Mouse (Mus musculus): ENCODE measurements around the gene Gzmg. TPM values are rescaled to one million over a fixed set of nuclear protein-coding genes. Genes with fewer than 3 reads are reported as not detected.
"Not testable (repeated sequence)": the region's sequence is repeated elsewhere in the genome, so short reads cannot be mapped to it uniquely, and the experiment has no call there.

Gzmg gene
- polyA plus RNA-seq, 1 experiment from 2014 or later: not detected

DNA sequence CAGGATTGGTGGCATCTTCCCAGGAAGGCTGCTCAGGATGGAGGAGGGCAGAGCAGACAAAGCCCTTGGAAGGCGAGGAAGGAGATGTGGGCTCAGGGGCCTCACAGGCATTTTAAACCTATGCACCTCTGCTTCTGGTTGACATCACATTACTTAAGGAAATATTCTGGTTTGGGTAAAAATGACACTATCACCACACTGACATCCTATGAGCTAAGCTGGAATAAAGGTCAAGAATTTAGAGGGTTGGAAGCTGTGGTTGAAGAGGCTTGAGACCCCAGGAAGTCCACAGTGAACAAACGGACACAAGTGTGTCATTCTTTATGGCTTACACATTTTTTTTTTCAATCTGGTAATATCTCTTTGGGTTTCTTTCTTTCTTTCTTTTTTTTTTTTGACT lies 26.9 kb downstream of the Gzmg start, which contains the start of gene Gzmd:
Gene Gzmd (minus strand): TSS at position 101 of the 400 bp plus-strand sequence.
- H3K4me2 ChIP-seq; ATAC-seq (ENCODE audit: low FRiP score); H3K36me3 ChIP-seq; H3K4me1 ChIP-seq (replicated peaks); H3K27me3 ChIP-seq; H3K9me3 ChIP-seq; H3K27ac ChIP-seq; H3K9ac ChIP-seq; H3K4me3 ChIP-seq: not testable (repeated sequence)
- WGBS: 89% methylated on average over 2 of the region's 2 CpGs

- WGBS: 56% methylated on average over 3 of the region's 3 CpGs
- no peak overlapping the region for H3K27ac ChIP-seq
Observed at GRCm38 (mm10) chr14:56128341-56128740, 31.0 kb downstream of the Gzmg start.

GRCm38 (mm10) chr14:56123516-56123915 lies 35.9 kb downstream of the Gzmg start:
- H3K27me3 ChIP-seq: no peaks in the 10 kb centered on the region
- no peak overlapping the region for H3K27ac ChIP-seq
- no peak overlapping the region for H3K4me3 ChIP-seq
- H3K9me3 ChIP-seq: no peaks in the 10 kb centered on the region
- H3K9ac ChIP-seq: no peak overlapping the region
- no peaks in the 10 kb centered on the region for H3K36me3 ChIP-seq
- 86% methylated on average over 3 of the region's 3 CpGs for WGBS
- no peak for ATAC-seq (ENCODE audit: low FRiP score)
- no peak overlapping the region for H3K4me2 ChIP-seq
- no peaks in the 10 kb centered on the region for H3K4me1 ChIP-seq (replicated peaks)

More at GRCm38 (mm10) chr14:56128341-56128740, 31.0 kb downstream of the Gzmg start:
- Histone ChIP-seq H3K4me3 (no peak overlapping the region), H3K9me3 (no peaks in the 10 kb centered on the region), H3K4me2 (no peak overlapping the region), H3K36me3 (no peaks in the 10 kb centered on the region), H3K4me1 (replicated peaks) (no peaks in the 10 kb centered on the region), H3K9ac (no peak overlapping the region), H3K27me3 (no peaks in the 10 kb centered on the region)
- ATAC-seq (ENCODE audit: low FRiP score): no peak

GRCm38 (mm10) chr14:56120525-56120924 lies 38.9 kb downstream of the Gzmg start, which contains the start of gene Gzme:
TSS of gene Gzme (minus strand) at chr14:56120625.
- H3K4me3 ChIP-seq: no peak within 1 kb of the TSS
- no peak within 1 kb of the TSS for H3K27ac ChIP-seq
- no peak within 1 kb of the TSS for H3K4me2 ChIP-seq
- no peaks in the 10 kb centered on the region for H3K27me3 ChIP-seq
- H3K9me3 ChIP-seq: no peaks in the 10 kb centered on the region
- no peak for ATAC-seq (ENCODE audit: low FRiP score)
- no peak within 1 kb of the TSS for H3K9ac ChIP-seq
- no peaks in the 10 kb centered on the region for H3K36me3 ChIP-seq
- no peaks in the 10 kb centered on the region for H3K4me1 ChIP-seq (replicated peaks)

DNA sequence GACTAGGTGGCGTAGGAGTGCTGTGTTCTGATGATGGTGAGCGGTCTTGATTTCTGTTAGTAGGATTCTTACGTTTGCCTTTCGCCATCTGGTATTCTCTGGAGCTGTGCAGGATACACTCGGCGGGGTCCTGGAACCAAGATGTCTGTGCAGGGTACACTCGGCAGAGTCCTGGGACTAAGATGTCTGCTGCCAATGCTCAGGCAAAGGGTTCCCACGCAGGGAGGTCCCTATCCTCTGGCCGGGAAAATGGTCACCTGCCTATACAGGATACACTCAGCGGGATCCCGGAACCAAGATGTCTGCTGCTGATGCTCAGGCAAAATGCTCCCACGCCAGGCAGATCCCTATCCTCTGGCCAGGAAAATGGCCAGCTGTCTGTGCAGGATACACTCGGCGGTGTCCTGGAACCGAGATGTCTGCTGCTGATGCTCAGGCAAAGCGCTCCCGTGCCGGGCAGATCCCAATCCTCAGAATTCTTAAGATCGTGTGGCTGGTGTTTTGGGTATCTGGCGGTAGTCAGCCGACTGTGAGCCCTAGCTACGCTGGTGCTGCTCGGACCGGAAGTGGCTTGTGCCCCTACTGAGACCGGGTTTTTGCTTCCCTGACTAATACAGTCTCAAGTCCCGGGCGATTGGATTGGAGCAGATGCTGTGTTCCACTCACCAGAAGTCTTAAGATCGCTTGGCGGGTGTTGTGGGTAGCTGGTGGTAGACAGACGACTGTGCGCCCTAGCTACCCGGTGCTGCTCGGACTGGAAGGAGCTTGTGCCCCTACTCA lies 43.7 kb downstream of the Gzmg start:
- not testable (repeated sequence) for H3K36me3 ChIP-seq; H3K4me1 ChIP-seq (replicated peaks); H3K9me3 ChIP-seq; H3K4me2 ChIP-seq; H3K27me3 ChIP-seq; H3K27ac ChIP-seq; H3K9ac ChIP-seq; ATAC-seq (ENCODE audit: low FRiP score); H3K4me3 ChIP-seq
- WGBS: 93% methylated on average over 33 of the region's 33 CpGs

Other genes with a start within 250 kb of the Gzmg start
- gene Cma1, start 214.9 kb downstream of the Gzmg start, polyA plus RNA-seq (2015; fragmentation: Nextera tagmentation; extraction: Ambion mirVana): 0.43 TPM in 1 of 2 replicates, not detected in the other
- not detected in 2 replicates for gene Cma2, start 208.6 kb downstream of the Gzmg start, polyA plus RNA-seq (2015; fragmentation: Nextera tagmentation; extraction: Ambion mirVana)
- gene Mcpt1, start 141.6 kb downstream of the Gzmg start, polyA plus RNA-seq (2015; fragmentation: Nextera tagmentation; extraction: Ambion mirVana): not detected in 2 replicates
- not detected in 2 replicates for gene Mcpt9, start 129.1 kb downstream of the Gzmg start, polyA plus RNA-seq (2015; fragmentation: Nextera tagmentation; extraction: Ambion mirVana)
- gene Mcpt2, start 117.5 kb downstream of the Gzmg start, polyA plus RNA-seq (2015; fragmentation: Nextera tagmentation; extraction: Ambion mirVana): not detected in 2 replicates
- gene Mcpt4, start 97.3 kb downstream of the Gzmg start, polyA plus RNA-seq (2015; fragmentation: Nextera tagmentation; extraction: Ambion mirVana): not detected in 2 replicates
- gene Mcpt8, start 74.3 kb downstream of the Gzmg start, polyA plus RNA-seq (2015; fragmentation: Nextera tagmentation; extraction: Ambion mirVana): not detected in 2 replicates
- not detected in 2 replicates for gene Ctsg, start 57.0 kb downstream of the Gzmg start, polyA plus RNA-seq (2015; fragmentation: Nextera tagmentation; extraction: Ambion mirVana)
- not detected in 2 replicates for gene Gzme, start 39.0 kb downstream of the Gzmg start, polyA plus RNA-seq (2015; fragmentation: Nextera tagmentation; extraction: Ambion mirVana)
- gene Gzmd, start 27.0 kb downstream of the Gzmg start, polyA plus RNA-seq (2015; fragmentation: Nextera tagmentation; extraction: Ambion mirVana): not detected in 2 replicates
- not detected in 2 replicates for gene Gzmn, start 15.0 kb upstream of the Gzmg start, polyA plus RNA-seq (2015; fragmentation: Nextera tagmentation; extraction: Ambion mirVana)
- not detected in 2 replicates for gene Gzmf, start 51.8 kb upstream of the Gzmg start, polyA plus RNA-seq (2015; fragmentation: Nextera tagmentation; extraction: Ambion mirVana)
- not detected in 2 replicates for gene Gzmc, start 75.1 kb upstream of the Gzmg start, polyA plus RNA-seq (2015; fragmentation: Nextera tagmentation; extraction: Ambion mirVana)
- not detected in 2 replicates for gene Gzmb, start 102.7 kb upstream of the Gzmg start, polyA plus RNA-seq (2015; fragmentation: Nextera tagmentation; extraction: Ambion mirVana)
- 0.09 TPM in 2 replicates for gene Atp12a, start 205.5 kb upstream of the Gzmg start, polyA plus RNA-seq (2015; fragmentation: Nextera tagmentation; extraction: Ambion mirVana)
- 1.3 and 1.5 TPM in 2 replicates for gene Rnf17, start 243.0 kb upstream of the Gzmg start, polyA plus RNA-seq (2015; fragmentation: Nextera tagmentation; extraction: Ambion mirVana)